Mouse (Mus musculus) frontal cortex, postnatal 10 days (tissue): ENCODE measurements around the gene Ntng1.
"Not testable (repeated sequence)": the region's sequence is repeated elsewhere in the genome, so short reads cannot be mapped to it uniquely, and the experiment has no call there.

Source experiments
- DNase-seq, 2 experiments: peaks; one replicate each; pipeline ENCODE4 v3.0.0; 2022; ENCODE audit warnings: low spot score in 2 of 2, mixed read lengths in 1 of 2

Gene Ntng1

GRCm38 (mm10) chr3:109783231-109783630 lies 360.6 kb downstream of the Ntng1 start:
- DNase-seq: no peak

GRCm38 (mm10) chr3:109782289-109782951 lies 361.4 kb downstream of the Ntng1 start:
- DNase-seq: peak; percentile 61 to 63

- DNase-seq: no peak
Observed at GRCm38 (mm10) chr3:109781917-109782288, 361.9 kb downstream of the Ntng1 start.

GRCm38 (mm10) chr3:109775200-109775599 lies 368.6 kb downstream of the Ntng1 start:
- no peak for DNase-seq

GRCm38 (mm10) chr3:109772120-109772519 lies 371.7 kb downstream of the Ntng1 start:
- no peak for DNase-seq

- no peak for DNase-seq
Observed at GRCm38 (mm10) chr3:109766939-109767338, 376.9 kb downstream of the Ntng1 start.

- DNase-seq: no peak
Observed at GRCm38 (mm10) chr3:109765608-109766007, 378.2 kb downstream of the Ntng1 start.

- no peak for DNase-seq
Observed at GRCm38 (mm10) chr3:109765141-109765540, 378.7 kb downstream of the Ntng1 start.

GRCm38 (mm10) chr3:109756426-109756825 lies 387.4 kb downstream of the Ntng1 start:
- no peak for DNase-seq

- not testable (repeated sequence) for DNase-seq
Observed at GRCm38 (mm10) chr3:109747593-109747992, 396.2 kb downstream of the Ntng1 start.

GRCm38 (mm10) chr3:109740466-109741102 lies 403.2 kb downstream of the Ntng1 start:
- no peak for DNase-seq

- peak in 1 of 2 experiments; percentile 24 for DNase-seq
Observed at GRCm38 (mm10) chr3:109732327-109733182, 411.3 kb downstream of the Ntng1 start.

- DNase-seq: no peak
Observed at GRCm38 (mm10) chr3:109731592-109732230, 412.1 kb downstream of the Ntng1 start.
